Mouse (Mus musculus) myocyte (in vitro differentiated cells): ENCODE measurements around the gene 1700029P11Rik.

ENCODE experiments used
- CEBPB ChIP-seq: IDR thresholded peaks from 2 replicates; pipeline ENCODE4 v1.6.1; 2011; ENCODE audit warnings: mild to moderate bottlenecking, moderate library complexity; ENCODE audit not compliant: poor library complexity, insufficient read depth, severe bottlenecking
- MYOD1 ChIP-seq, 3 experiments: IDR thresholded peaks; one replicate each; pipeline ENCODE4 v1.6.1; 2011; ENCODE audit warnings: control low read depth in 2 of 3, low read depth in 2 of 3, mild to moderate bottlenecking in 2 of 3, moderate library complexity in 1 of 3; ENCODE audit not compliant: insufficient read length in 2 of 3, control insufficient read depth in 1 of 3
- POLR2A ChIP-seq: IDR thresholded peaks from one replicate; pipeline ENCODE4 v1.6.1; 2011; ENCODE audit warnings: low read depth, mild to moderate bottlenecking, control low read depth, moderate library complexity; ENCODE audit not compliant: insufficient read length
- POLR2AphosphoS2 ChIP-seq: IDR thresholded peaks from one replicate; pipeline ENCODE4 v1.6.1; 2011; ENCODE audit warnings: low read depth, control low read depth; ENCODE audit not compliant: insufficient read length

GRCm38 (mm10) chr15:81949476-81950131, 30.7 kb upstream of the 1700029P11Rik start:
- no peak for TF ChIP-seq MYOD1 (IDR thresholded peaks at IDR 0.05; ENCODE audit: control insufficient read depth in 1 of 3, insufficient read length in 2 of 3, low read depth in 2 of 3)
- no peak for TF ChIP-seq POLR2A
- no peak for TF ChIP-seq CEBPB
- peak; percentile 73 for TF ChIP-seq POLR2AphosphoS2
